Mouse (Mus musculus): ENCODE measurements around the gene Ambra1. TPM values are rescaled to one million over a fixed set of nuclear protein-coding genes. Genes with fewer than 3 reads are reported as not detected.

The Ambra1 gene
- polyA plus RNA-seq, 1 experiment from 2014 or later: 18.1 TPM

DNA sequence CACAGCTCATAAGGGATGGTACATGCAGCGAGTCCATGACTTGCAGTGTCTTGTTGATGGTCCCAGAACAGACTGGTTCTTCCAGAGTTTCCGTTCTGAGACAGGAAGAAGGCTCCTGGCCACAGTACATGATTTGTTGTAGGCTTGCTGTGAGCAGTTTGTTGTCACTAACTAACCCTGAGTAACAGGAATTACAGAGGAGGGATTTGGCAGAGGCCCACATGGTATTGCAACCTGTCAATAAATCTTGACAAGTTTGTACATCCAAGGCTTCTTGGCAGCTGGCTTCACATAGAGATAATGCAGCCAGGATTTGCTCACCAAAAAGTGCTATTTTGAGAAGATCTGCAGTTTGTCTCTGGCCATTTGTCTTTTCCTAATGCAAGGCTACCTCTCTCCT lies 176.2 kb downstream of the Ambra1 start:
- Histone ChIP-seq H3K9ac (replicated peaks; ENCODE audit: low read depth, low read length) (no peak overlapping the region), H3K4me1 (ENCODE audit: control insufficient read depth, insufficient read depth, low read length) (no peaks in the 10 kb centered on the region), H3K9me3 (ENCODE audit: control insufficient read depth, low read depth, low read length) (no peaks in the 10 kb centered on the region), H3K4me2 (replicated peaks; ENCODE audit: low read depth, low read length) (no peak overlapping the region), H3K36me3 (ENCODE audit: control insufficient read depth, insufficient read depth, low read length) (peaks cover 25% of the 10 kb centered on the region), H3K4me3 (ENCODE audit: low read depth, low read length) (no peak overlapping the region), H3K27me3 (ENCODE audit: control insufficient read depth, insufficient read depth, low read length) (no peaks in the 10 kb centered on the region), H3K27ac (ENCODE audit: low read length) (no peak overlapping the region)
- 87% methylated on average over 2 of the region's 2 CpGs for whole genome bisulfite sequencing
- ATAC-seq (ENCODE audit: insufficient number of reproducible peaks, insufficient read depth, low FRiP score, low read depth): no peak

DNA sequence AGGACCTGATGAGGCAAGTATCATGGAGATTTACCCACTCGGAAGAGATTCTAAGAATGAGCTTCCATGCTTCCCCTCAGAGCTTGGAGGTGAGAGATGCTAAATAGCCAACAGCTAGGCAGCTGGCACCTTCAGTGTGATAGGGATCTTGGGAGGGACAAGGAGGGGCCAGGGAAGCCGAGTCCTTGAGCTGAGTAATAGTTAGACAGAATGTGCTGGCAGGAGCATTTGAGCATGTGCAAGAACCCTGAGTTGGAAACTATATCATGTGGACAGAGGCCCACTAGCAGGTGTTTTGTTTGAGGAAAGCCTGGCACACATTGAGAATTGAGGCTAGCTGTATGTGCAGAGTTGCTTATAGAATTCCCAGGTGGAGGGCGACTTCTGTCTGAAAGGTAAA lies 182.7 kb downstream of the Ambra1 start:
- Histone ChIP-seq H3K4me3 (ENCODE audit: low read depth, low read length) (no peak overlapping the region), H3K4me2 (replicated peaks; ENCODE audit: low read depth, low read length) (no peak overlapping the region), H3K27ac (ENCODE audit: low read length) (no peak overlapping the region), H3K4me1 (ENCODE audit: control insufficient read depth, insufficient read depth, low read length) (no peaks in the 10 kb centered on the region), H3K9me3 (ENCODE audit: control insufficient read depth, low read depth, low read length) (no peaks in the 10 kb centered on the region), H3K36me3 (ENCODE audit: control insufficient read depth, insufficient read depth, low read length) (peaks cover 64% of the 10 kb centered on the region), H3K9ac (replicated peaks; ENCODE audit: low read depth, low read length) (no peak overlapping the region), H3K27me3 (ENCODE audit: control insufficient read depth, insufficient read depth, low read length) (no peaks in the 10 kb centered on the region)
- WGBS: 55% methylated on average over 3 of the region's 3 CpGs
- no peak for ATAC-seq (ENCODE audit: insufficient number of reproducible peaks, insufficient read depth, low FRiP score, low read depth)

DNA sequence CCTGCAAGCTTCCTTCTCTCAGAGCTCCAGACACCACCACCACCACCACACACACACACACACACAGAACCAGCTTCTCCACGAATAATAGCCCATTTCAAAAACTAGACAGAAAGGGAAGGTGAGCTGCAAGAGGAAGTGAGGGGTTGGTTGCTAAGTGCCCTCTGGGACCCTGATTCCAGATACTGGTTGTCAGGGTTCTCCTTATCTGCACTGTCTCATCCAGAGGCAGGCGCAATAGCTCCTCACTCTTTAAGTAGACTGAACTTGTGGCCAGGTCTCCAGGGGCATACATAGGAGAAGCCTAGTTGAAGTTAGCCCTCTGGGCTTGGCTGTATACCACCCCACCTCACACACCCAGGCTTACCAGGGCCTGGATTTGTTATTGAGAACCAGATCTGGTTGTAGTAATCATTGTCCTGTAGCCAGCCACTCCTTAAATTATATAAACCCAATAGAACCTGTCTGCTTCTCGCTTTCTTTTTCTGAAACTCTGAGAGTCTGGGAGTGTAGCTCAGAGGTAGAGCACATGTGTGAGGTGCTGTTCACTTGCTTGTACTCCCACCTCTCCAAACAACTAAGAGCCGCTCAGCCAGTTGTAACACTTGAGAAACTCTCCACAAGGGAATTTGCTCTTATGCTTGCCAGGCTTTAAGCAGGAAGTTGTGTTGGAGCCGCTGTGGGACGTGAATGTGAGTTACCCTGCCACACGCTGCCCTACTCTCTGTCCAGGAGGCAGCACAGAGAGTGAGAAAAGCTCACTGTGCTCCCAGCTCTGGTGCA lies 183.6 kb downstream of the Ambra1 start:
- Histone ChIP-seq H3K4me3 (ENCODE audit: low read depth, low read length) (no peak overlapping the region), H3K9me3 (ENCODE audit: control insufficient read depth, low read depth, low read length) (no peaks in the 10 kb centered on the region), H3K27me3 (ENCODE audit: control insufficient read depth, insufficient read depth, low read length) (no peaks in the 10 kb centered on the region), H3K4me1 (ENCODE audit: control insufficient read depth, insufficient read depth, low read length) (no peaks in the 10 kb centered on the region), H3K27ac (ENCODE audit: low read length) (no peak overlapping the region), H3K4me2 (replicated peaks; ENCODE audit: low read depth, low read length) (no peak overlapping the region), H3K36me3 (ENCODE audit: control insufficient read depth, insufficient read depth, low read length) (peaks cover 72% of the 10 kb centered on the region), H3K9ac (replicated peaks; ENCODE audit: low read depth, low read length) (no peak overlapping the region)
- ATAC-seq (ENCODE audit: insufficient number of reproducible peaks, insufficient read depth, low FRiP score, low read depth): no peak
- 89% methylated on average over 7 of the region's 7 CpGs for WGBS

DNA sequence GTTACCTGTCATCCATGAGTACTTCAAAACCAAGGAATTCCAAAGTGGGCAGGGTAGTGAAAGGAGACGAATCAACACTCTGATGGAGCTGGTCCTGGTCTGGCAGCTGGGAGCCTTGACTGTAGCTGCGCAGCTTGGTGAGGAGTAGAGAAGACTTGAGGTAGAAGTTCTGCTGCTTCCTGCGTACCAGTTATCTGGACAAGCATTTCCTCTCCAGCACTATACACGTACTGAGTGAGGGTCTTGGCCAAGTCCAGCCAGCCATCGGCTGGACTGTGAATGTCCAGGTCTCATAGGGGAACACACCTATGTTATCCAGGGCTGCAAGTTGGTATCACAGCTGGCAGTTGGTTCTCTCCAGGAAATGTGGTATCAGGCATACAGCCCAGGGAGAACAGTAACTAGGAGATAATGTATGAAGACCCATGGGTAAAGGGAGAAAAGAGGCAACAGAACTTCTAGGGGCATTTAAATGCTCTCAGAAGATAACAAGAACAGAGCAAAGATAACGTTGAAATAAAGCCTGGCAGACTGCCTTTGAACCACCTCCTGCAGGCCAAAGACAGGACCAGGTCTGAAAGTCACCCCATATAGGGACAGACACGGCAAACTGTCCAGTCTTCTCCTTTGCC lies 186.5 kb downstream of the Ambra1 start:
- Histone ChIP-seq H3K27ac (ENCODE audit: low read length) (no peak overlapping the region), H3K36me3 (ENCODE audit: control insufficient read depth, insufficient read depth, low read length) (peaks cover 53% of the 10 kb centered on the region), H3K9me3 (ENCODE audit: control insufficient read depth, low read depth, low read length) (no peaks in the 10 kb centered on the region), H3K4me1 (ENCODE audit: control insufficient read depth, insufficient read depth, low read length) (peaks cover 2% of the 10 kb centered on the region; the same call in 1 of the 2 replicates), H3K4me2 (replicated peaks; ENCODE audit: low read depth, low read length) (no peak overlapping the region), H3K9ac (replicated peaks; ENCODE audit: low read depth, low read length) (no peak overlapping the region), H3K4me3 (ENCODE audit: low read depth, low read length) (no peak overlapping the region), H3K27me3 (ENCODE audit: control insufficient read depth, insufficient read depth, low read length) (0 out of 2 replicates have a peak, but pooled peaks cover under 1% of the 10 kb centered on the region)
- 86% methylated on average over 7 of the region's 7 CpGs for WGBS
- no peak for ATAC-seq (ENCODE audit: insufficient number of reproducible peaks, insufficient read depth, low FRiP score, low read depth)

DNA sequence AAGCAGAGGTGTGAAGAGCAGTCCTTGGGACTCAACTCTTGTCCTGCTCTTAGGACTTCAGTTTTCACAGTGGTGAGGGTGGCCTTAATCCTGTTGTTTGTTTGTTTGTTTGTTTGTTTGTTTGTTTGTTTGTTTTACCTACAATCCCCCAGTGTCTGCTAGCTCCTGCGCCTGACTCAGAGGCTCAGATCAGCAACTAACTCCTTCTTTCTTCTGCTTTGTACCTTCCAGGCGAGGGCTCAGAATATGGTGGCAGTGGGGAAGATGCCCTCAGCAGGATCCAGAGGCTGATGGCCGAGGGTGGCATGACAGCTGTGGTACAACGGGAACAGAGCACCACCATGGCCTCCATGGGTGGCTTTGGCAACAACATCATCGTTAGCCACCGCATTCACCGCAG lies 187.2 kb downstream of the Ambra1 start:
- WGBS: 93% methylated on average over 7 of the region's 7 CpGs
- peaks cover 3% of the 10 kb centered on the region for H3K27me3 ChIP-seq (ENCODE audit: control insufficient read depth, insufficient read depth, low read length)

DNA sequence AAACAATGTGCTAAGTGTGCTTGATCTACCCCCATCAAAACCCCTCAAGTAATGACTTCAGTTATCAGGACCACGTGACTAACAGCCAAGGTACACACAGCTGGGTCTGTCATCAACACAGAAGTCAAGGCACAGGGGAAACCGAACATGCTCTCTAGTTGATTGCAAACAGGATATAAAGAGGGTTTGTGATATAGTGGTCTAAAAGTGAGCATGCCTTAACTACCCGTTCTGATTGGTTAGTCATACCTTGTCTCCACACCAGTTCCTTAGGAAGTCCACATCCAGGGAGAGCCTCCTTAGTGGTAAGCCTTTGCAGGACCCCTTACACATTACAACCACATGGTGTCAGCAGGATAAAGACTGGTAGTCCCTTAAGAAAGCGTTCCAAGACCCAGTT lies 190.2 kb downstream of the Ambra1 start:
- Histone ChIP-seq H3K4me2 (replicated peaks; ENCODE audit: low read depth, low read length) (no peak overlapping the region), H3K27me3 (ENCODE audit: control insufficient read depth, insufficient read depth, low read length) (peaks cover 13% of the 10 kb centered on the region), H3K27ac (ENCODE audit: low read length) (no peak overlapping the region), H3K36me3 (ENCODE audit: control insufficient read depth, insufficient read depth, low read length) (peaks cover 25% of the 10 kb centered on the region), H3K9me3 (ENCODE audit: control insufficient read depth, low read depth, low read length) (no peaks in the 10 kb centered on the region), H3K9ac (replicated peaks; ENCODE audit: low read depth, low read length) (no peak overlapping the region), H3K4me1 (ENCODE audit: control insufficient read depth, insufficient read depth, low read length) (peaks cover 15% of the 10 kb centered on the region; the same call in 1 of the 2 replicates), H3K4me3 (ENCODE audit: low read depth, low read length) (no peak overlapping the region)
- no peak for ATAC-seq (ENCODE audit: insufficient number of reproducible peaks, insufficient read depth, low FRiP score, low read depth)
- WGBS: 58% methylated on average over 4 of the region's 4 CpGs

More for the DNA sequence above, 187.2 kb downstream of the Ambra1 start:
- ATAC-seq (ENCODE audit: insufficient number of reproducible peaks, insufficient read depth, low FRiP score, low read depth): no peak
- peaks cover 46% of the 10 kb centered on the region for H3K36me3 ChIP-seq (ENCODE audit: control insufficient read depth, insufficient read depth, low read length)
- H3K4me1 ChIP-seq (ENCODE audit: control insufficient read depth, insufficient read depth, low read length): peaks cover 6% of the 10 kb centered on the region; the same call in 1 of the 2 replicates
- H3K9me3 ChIP-seq (ENCODE audit: control insufficient read depth, low read depth, low read length): no peaks in the 10 kb centered on the region
- no peak overlapping the region for H3K27ac ChIP-seq (ENCODE audit: low read length)
- H3K4me3 ChIP-seq (ENCODE audit: low read depth, low read length): no peak overlapping the region
- no peak overlapping the region for H3K4me2 ChIP-seq (replicated peaks; ENCODE audit: low read depth, low read length)
- H3K9ac ChIP-seq (replicated peaks; ENCODE audit: low read depth, low read length): no peak overlapping the region

DNA sequence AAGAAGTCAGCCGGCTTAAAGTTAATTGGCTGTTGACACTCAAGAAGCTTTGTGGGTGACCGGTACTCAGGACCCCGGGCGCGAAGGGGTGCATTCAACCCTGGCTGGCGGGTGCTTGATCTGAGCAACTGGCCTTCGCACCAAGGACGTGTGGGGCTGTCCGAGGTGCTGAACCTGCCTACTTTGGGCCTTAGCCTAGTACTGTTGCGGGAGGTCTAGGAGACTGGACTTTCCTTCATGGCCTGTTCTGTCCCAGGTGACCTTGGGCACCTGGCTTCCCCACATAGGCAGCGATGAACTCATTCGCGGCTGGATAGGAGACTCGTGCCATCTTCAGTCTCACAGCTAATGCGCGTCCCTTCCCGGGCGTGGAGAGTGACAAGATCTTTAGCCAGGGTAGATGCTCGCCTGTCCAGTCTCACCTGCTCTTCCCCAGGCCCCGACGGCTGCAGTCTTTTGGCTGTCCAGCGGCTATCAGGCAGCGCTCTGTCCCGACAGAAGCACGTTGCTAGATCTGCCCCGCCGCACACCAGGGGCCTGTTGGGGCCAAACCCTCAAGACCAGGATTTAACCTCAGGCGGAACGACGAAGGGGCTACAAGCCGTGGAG lies 191.4 kb downstream of the Ambra1 start:
- Histone ChIP-seq H3K4me1 (ENCODE audit: control insufficient read depth, insufficient read depth, low read length) (peaks cover 15% of the 10 kb centered on the region; the same call in 1 of the 2 replicates), H3K36me3 (ENCODE audit: control insufficient read depth, insufficient read depth, low read length) (peaks cover 24% of the 10 kb centered on the region), H3K9me3 (ENCODE audit: control insufficient read depth, low read depth, low read length) (no peaks in the 10 kb centered on the region), H3K27ac (ENCODE audit: low read length) (no peak overlapping the region), H3K4me3 (ENCODE audit: low read depth, low read length) (peak overlapping the region; percentile 45), H3K9ac (replicated peaks; ENCODE audit: low read depth, low read length) (no peak overlapping the region), H3K27me3 (ENCODE audit: control insufficient read depth, insufficient read depth, low read length) (peaks cover 13% of the 10 kb centered on the region), H3K4me2 (replicated peaks; ENCODE audit: low read depth, low read length) (peak overlapping the region; percentile 98)
- 3% methylated on average over 31 of the region's 31 CpGs for WGBS
- no peak; the same call in 1 of the 2 replicates for ATAC-seq (ENCODE audit: insufficient number of reproducible peaks, insufficient read depth, low FRiP score, low read depth)

DNA sequence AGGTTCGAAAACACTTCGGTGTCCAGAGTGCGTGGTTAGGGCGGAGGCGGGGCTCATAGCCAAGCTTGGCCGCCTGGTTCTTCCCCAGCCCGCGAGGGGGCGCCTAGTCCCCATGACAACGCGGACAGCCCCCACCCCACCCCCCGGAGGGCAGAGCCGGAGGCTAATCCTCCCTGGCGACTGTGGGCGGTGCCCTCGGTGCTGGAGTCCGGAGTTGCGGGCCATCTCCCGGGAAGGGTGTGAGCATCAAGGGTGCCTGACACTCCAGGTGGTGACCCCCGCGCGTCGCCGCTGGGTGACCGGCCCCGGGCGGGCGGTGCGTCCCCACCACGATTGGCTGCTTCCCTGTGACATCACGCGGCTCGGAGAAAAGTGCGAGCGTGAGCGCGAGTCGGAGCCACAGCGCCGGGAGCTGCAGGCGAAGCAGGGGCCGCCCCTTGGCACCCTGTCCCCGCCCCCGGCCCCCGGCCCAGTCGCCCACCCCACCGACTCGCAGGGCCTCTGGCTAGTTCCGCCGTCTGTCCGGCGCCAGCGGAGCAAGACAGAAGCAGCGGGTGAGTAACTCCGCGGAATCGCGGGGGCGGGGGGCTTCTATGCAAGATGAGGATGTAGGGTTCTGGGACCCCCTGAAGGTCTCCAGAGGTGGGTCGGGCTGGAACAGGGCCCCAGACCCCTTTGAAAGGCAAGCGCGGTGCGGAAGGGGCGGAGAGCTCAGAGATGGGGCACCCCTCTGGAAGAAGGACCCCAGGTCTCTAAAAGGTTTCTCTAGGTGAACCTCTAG lies 192.0 kb downstream of the Ambra1 start:
- ATAC-seq (ENCODE audit: insufficient number of reproducible peaks, insufficient read depth, low FRiP score, low read depth): peak; percentile 62; the same call in 1 of the 2 replicates
- H3K27me3 ChIP-seq (ENCODE audit: control insufficient read depth, insufficient read depth, low read length): peaks cover 13% of the 10 kb centered on the region
- H3K9me3 ChIP-seq (ENCODE audit: control insufficient read depth, low read depth, low read length): no peaks in the 10 kb centered on the region
- H3K4me2 ChIP-seq (replicated peaks; ENCODE audit: low read depth, low read length): peak overlapping the region; percentile 98
- under 1% methylated on average over 61 of the region's 64 CpGs for WGBS
- peaks cover 15% of the 10 kb centered on the region; the same call in 1 of the 2 replicates for H3K4me1 ChIP-seq (ENCODE audit: control insufficient read depth, insufficient read depth, low read length)
- no peak overlapping the region for H3K9ac ChIP-seq (replicated peaks; ENCODE audit: low read depth, low read length)
- H3K27ac ChIP-seq (ENCODE audit: low read length): no peak overlapping the region
- H3K4me3 ChIP-seq (ENCODE audit: low read depth, low read length): peak overlapping the region; percentile 45
- peaks cover 17% of the 10 kb centered on the region for H3K36me3 ChIP-seq (ENCODE audit: control insufficient read depth, insufficient read depth, low read length)
